Mouse (Mus musculus) erythroblast, embryonic 14.5 days (primary cell): ENCODE measurements around the gene Naip2.
"Not testable (repeated sequence)": the region's sequence is repeated elsewhere in the genome, so short reads cannot be mapped to it uniquely, and the experiment has no call there.

Experiments used
- GATA1 ChIP-seq: IDR thresholded peaks from 2 replicates; pipeline ENCODE4 v1.6.1; 2012; ENCODE audit warnings: low read length, inconsistent platforms, mixed read lengths
- TAL1 ChIP-seq: IDR thresholded peaks from 3 replicates; pipeline ENCODE4 v1.6.1; 2012; ENCODE audit warnings: low read length, inconsistent platforms, mixed read lengths

GRCm38 (mm10) chr13:100246896-100247519, 45.1 kb upstream of the Naip2 start:
- TF ChIP-seq GATA1, TAL1: not testable (repeated sequence)
